Mouse (Mus musculus) MEL (cell line): ENCODE data around the gene Ttk.

Experiments used
- CHD2 ChIP-seq: IDR thresholded peaks from 2 replicates; pipeline ENCODE4 v1.6.1; 2011; ENCODE audit warnings: low read length, improper control_type of control experiment
- CTCF ChIP-seq, 3 experiments: IDR thresholded peaks in 2 of 3; conservative IDR thresholded peaks in 1 of 3; 2 replicates each; pipeline ENCODE4 v1.5.1; 2011 to 2012; ENCODE audit warnings: low read length in 3 of 3, low read depth in 2 of 3, mild to moderate bottlenecking in 2 of 3, improper control_type of control experiment in 1 of 3, inconsistent platforms in 1 of 3, mixed read lengths in 1 of 3, moderate library complexity in 1 of 3; ENCODE audit not compliant: control insufficient read depth in 1 of 3, insufficient read depth in 1 of 3, poor library complexity in 1 of 3, severe bottlenecking in 1 of 3
- E2F4 ChIP-seq: IDR thresholded peaks from 2 replicates; pipeline ENCODE4 v1.6.1; 2011; ENCODE audit warnings: low read depth, low read length, improper control_type of control experiment, borderline replicate concordance
- HCFC1 ChIP-seq: IDR thresholded peaks from 2 replicates; pipeline ENCODE4 v1.6.1; 2012; ENCODE audit warnings: low read depth, mild to moderate bottlenecking, inconsistent platforms, low read length, improper control_type of control experiment, moderate library complexity
- MAFK ChIP-seq: IDR thresholded peaks from 2 replicates; pipeline ENCODE4 v1.6.1; 2011; ENCODE audit warnings: low read depth, mild to moderate bottlenecking, low read length, improper control_type of control experiment, borderline replicate concordance
- MAX ChIP-seq: IDR thresholded peaks from 2 replicates; pipeline ENCODE4 v1.6.1; 2011; ENCODE audit warnings: low read length, improper control_type of control experiment
- MEF2A ChIP-seq: IDR thresholded peaks from 2 replicates; pipeline ENCODE4 v1.6.1; 2014; ENCODE audit warnings: low read depth, mild to moderate bottlenecking, inconsistent platforms, low read length, improper control_type of control experiment; ENCODE audit not compliant: poor library complexity, insufficient replicate concordance, severe bottlenecking; ENCODE audit errors: extremely low read depth
- NELFE ChIP-seq: IDR thresholded peaks from 2 replicates; pipeline ENCODE4 v1.6.1; 2011; ENCODE audit warnings: low read depth, low read length, improper control_type of control experiment
- POLR2A ChIP-seq, 2 experiments: IDR thresholded peaks; 2 replicates each; pipeline ENCODE4 v1.6.1; 2011 to 2012; ENCODE audit warnings: low read length in 2 of 2, mild to moderate bottlenecking in 2 of 2, control low read depth in 1 of 2, improper control_type of control experiment in 1 of 2, low read depth in 1 of 2, moderate library complexity in 1 of 2; ENCODE audit not compliant: control insufficient read depth in 1 of 2, insufficient read depth in 1 of 2, poor library complexity in 1 of 2
- SMC3 ChIP-seq: IDR thresholded peaks from 2 replicates; pipeline ENCODE4 v1.6.1; 2011; ENCODE audit warnings: low read depth, low read length, improper control_type of control experiment
- ZNF384 ChIP-seq: IDR thresholded peaks from 2 replicates; pipeline ENCODE4 v1.6.1; 2012; ENCODE audit warnings: low read depth, mild to moderate bottlenecking, inconsistent platforms, low read length, improper control_type of control experiment

DNA sequence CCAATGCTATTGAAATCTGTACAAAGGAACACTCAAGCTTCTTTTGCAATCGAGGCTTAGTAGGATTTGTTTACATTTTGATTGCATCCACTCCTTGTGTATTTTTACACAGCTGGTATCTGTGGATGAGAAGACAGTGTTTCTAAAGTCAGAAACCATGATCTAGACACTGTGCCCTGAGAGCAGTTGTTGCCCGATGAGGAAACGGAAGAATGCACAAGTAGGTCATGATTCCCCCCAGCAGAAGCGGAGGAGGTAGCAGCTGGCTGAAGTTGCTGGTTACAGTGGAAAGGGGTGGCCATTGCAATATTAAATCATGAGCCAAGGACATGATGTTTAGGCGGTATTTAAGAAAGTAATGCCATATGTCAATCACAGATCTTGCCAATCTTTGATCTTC lies 53.7 kb downstream of the Ttk start:
- TF ChIP-seq POLR2A (IDR thresholded peaks at IDR 0.05; ENCODE audit: control insufficient read depth in 1 of 2, insufficient read depth in 1 of 2, low read depth in 1 of 2, low read length in 2 of 2, poor library complexity in 1 of 2), result no peak
- TF ChIP-seq CTCF (IDR thresholded peaks at IDR 0.05 in 2 of 3, conservative IDR thresholded peaks at IDR 0.05 in 1 of 3; ENCODE audit: control insufficient read depth in 1 of 3, insufficient read depth in 1 of 3, low read depth in 2 of 3, low read length in 3 of 3, poor library complexity in 1 of 3, severe bottlenecking in 1 of 3), result no peak
- no peak for TF ChIP-seq MEF2A
- no peak for TF ChIP-seq ZNF384
- TF ChIP-seq CHD2, result no peak
- TF ChIP-seq SMC3, result no peak
- no peak for TF ChIP-seq HCFC1
- TF ChIP-seq MAFK, result no peak
- TF ChIP-seq MAX, result no peak
- no peak for TF ChIP-seq E2F4
- no peak for TF ChIP-seq NELFE
